Mouse (Mus musculus) CH12.LX (cell line): Measurements from ENCODE around the gene Add2.

Experiments used
- CHD2 ChIP-seq: IDR thresholded peaks from 2 replicates; pipeline ENCODE4 v1.6.1; 2011; ENCODE audit warnings: low read length, improper control_type of control experiment
- CTCF ChIP-seq, 2 experiments: IDR thresholded peaks in 1 of 2; conservative IDR thresholded peaks in 1 of 2; 2 replicates each; pipeline ENCODE4 v1.5.1; 2011 to 2012; ENCODE audit warnings: low read depth in 2 of 2, low read length in 2 of 2, improper control_type of control experiment in 1 of 2, inconsistent platforms in 1 of 2, mild to moderate bottlenecking in 1 of 2, moderate library complexity in 1 of 2
- EP300 ChIP-seq: IDR thresholded peaks from 2 replicates; pipeline ENCODE4 v1.6.1; 2011; ENCODE audit warnings: low read length, improper control_type of control experiment
- HCFC1 ChIP-seq: IDR thresholded peaks from 2 replicates; pipeline ENCODE4 v1.6.1; 2012; ENCODE audit warnings: low read depth, mild to moderate bottlenecking, inconsistent platforms, low read length, improper control_type of control experiment
- MAX ChIP-seq: IDR thresholded peaks from 2 replicates; pipeline ENCODE4 v1.6.1; 2011; ENCODE audit warnings: low read length, improper control_type of control experiment
- MEF2A ChIP-seq: IDR thresholded peaks from 2 replicates; pipeline ENCODE4 v1.6.1; 2014; ENCODE audit warnings: low read depth, mild to moderate bottlenecking, inconsistent platforms, low read length, improper control_type of control experiment, borderline replicate concordance
- NRF1 ChIP-seq: IDR thresholded peaks from 2 replicates; pipeline ENCODE4 v1.6.1; 2014; ENCODE audit warnings: low read depth, mild to moderate bottlenecking, inconsistent platforms, low read length, improper control_type of control experiment, moderate library complexity
- POLR2A ChIP-seq: IDR thresholded peaks from 2 replicates; pipeline ENCODE4 v1.6.1; 2011; ENCODE audit warnings: low read depth, mild to moderate bottlenecking, improper control_type of control experiment, low read length
- POLR2AphosphoS2 ChIP-seq: IDR thresholded peaks from 2 replicates; pipeline ENCODE4 v1.6.1; 2011; ENCODE audit warnings: low read depth, low read length, improper control_type of control experiment
- SIN3A ChIP-seq: IDR thresholded peaks from 2 replicates; pipeline ENCODE4 v1.6.1; 2012; ENCODE audit warnings: low read length, improper control_type of control experiment, inconsistent platforms
- USF2 ChIP-seq: conservative IDR thresholded peaks from 2 replicates; pipeline ENCODE4 v1.6.1; 2011; ENCODE audit warnings: low read depth, low read length, improper control_type of control experiment
- ZNF384 ChIP-seq: IDR thresholded peaks from 2 replicates; pipeline ENCODE4 v1.6.1; 2012; ENCODE audit warnings: low read depth, low read length, improper control_type of control experiment, inconsistent platforms

GRCm38 (mm10) chr6:86070277-86070676, 41.8 kb downstream of the Add2 start:
- no peak for TF ChIP-seq NRF1
- no peak for TF ChIP-seq CHD2
- no peak for TF ChIP-seq SIN3A
- TF ChIP-seq POLR2A, result no peak
- TF ChIP-seq USF2, result no peak
- TF ChIP-seq MEF2A, result no peak
- no peak for TF ChIP-seq CTCF (conservative IDR thresholded peaks at IDR 0.05 in 1 of 2, IDR thresholded peaks at IDR 0.05 in 1 of 2; ENCODE audit: low read depth in 2 of 2, low read length in 2 of 2)
- no peak for TF ChIP-seq MAX
- no peak for TF ChIP-seq ZNF384
- no peak for TF ChIP-seq EP300
- TF ChIP-seq HCFC1, result no peak
- TF ChIP-seq POLR2AphosphoS2, result no peak
